Mouse (Mus musculus) gonadal fat pad, adult 2 months (tissue): ENCODE measurements around the gene Acads. TPM values are rescaled to one million over a fixed set of nuclear protein-coding genes. Genes with fewer than 3 reads are reported as not detected.
A peak's percentile ranks its signal among the peaks of the same experiment; 100 is the strongest.
"Not testable (repeated sequence)": the region's sequence is repeated elsewhere in the genome, so short reads cannot be mapped to it uniquely, and the experiment has no call there.

Source experiments
- DNase-seq: peaks from one replicate; pipeline ENCODE4 v3.0.0-alpha.2; 2012; ENCODE audit warnings: low read depth
- polyA plus RNA-seq: library from polyadenylated mRNA; depleted of rRNA; stranded (reverse); fragments of >200 nt; gene quantifications from 2 replicates; pipeline ENCODE4 v1.2.3, GENCODE M21; 2012; rRNA removed

The Acads gene
- 107 and 151 TPM in 2 replicates for polyA plus RNA-seq

DNA sequence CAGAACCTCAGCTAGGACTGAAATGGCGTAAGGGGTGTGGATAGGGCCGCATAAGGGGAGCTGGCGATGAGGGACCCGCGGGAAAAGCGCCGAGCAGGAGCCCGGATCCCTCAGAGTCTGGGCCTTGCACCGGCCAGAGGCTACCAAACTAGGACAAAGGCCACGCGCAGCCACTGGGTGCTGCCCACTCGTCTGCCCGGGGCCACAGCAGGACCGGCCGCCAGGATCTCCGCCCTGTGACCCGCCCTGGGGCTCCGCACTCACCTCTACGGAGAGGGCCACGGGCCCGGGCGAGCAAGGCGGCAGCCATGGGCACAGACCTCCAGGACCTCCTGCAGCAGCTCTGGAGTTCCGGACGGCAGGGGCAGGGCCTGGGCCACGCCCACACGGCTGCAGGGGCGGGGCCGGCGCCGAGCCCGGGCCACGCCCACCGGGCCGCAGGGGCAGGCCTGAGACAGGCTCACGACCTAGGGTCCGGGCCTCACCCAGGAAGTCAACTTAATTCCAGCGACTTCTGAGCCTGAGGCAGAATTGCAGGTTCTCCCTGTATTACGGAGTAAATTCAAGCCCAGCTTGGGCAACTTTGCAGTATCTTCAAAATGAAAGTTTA lies at the start of gene Acads:
Acads (minus strand) TSS at position 386 of the 610 bp plus-strand sequence.
- DNase-seq, result no peak

DNA sequence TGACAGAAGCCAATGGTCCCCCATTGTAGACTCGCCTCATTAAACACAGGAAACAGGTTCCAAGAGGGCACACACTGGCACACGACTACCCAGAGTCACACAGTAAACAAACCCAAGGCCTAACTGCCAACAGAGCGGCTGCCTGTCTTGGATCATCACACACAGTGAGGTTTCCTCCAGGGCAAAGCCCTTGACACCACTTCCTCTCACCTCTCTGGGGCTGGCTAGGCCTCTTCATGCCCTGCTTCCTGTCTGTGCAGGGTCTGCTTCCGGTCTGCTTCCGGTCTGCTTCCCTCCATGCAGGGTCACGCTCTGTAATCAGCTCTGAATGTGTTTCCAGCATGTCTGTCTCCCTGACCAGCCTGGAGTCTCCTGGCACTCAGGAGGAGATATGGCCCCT lies 48.2 kb upstream of the Acads start:
- no peak for DNase-seq

DNA sequence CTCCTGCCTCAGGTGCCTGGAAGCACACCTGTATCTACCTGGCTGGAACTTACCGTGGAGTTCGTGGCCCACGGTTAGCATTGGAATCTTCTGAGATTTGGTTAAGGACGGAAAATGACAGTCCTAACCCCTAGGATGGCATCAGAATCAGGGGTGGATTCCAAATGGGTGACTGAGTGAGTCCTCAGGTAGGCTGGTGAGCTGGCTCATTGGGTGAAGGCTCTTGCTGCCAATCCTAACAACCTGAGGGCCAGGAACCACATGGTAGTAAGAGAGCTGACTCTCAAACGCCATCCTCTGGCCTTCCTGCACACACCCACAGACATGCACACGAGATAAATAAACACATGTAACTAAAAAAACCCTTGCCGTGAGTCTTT lies 47.7 kb upstream of the Acads start:
- peak; percentile 80 for DNase-seq

DNA sequence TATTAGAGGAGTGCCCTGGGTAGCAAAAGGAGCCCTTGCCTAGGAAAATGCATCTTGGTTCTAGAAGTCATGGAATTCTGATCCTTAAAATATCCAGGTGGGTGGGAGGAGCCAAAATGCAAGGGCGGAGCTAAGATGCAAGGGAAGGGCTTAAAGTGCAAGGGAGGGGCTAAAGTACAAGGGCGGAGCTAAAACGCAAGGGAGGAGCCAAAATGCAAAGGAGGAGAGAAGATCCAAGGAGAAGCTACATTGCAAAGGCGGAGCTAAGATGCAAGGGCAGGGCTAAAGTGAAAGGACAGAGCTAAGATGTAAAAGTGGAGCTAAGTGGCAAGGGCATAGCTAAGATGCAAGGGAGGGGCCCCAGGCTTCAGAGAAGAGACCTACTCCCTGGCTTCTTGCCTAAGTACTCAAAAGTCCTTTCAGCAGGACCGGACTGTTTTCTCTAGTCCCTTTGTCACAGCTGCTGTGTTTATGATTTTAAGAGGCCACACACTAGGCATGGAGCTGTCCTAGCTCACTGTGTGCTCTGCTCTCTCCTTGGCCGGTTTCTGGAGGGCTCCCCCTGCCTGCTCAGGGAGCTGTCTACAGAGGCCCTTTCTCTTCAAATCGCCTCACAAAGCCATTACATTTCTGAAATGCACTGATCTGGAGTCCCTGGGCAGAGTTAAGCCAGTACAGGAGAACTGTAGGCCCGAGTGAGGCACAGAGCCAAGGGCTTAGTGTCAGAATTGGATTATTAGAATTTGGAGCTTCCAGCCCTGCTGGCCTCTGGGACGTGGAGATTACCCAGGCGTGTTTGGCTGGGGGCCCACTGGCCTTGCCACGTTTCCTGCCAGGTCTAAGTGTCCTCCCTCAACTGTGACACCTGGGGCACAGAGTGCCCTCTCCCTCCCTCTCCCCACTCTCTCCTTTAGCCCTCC lies 47.0 kb upstream of the Acads start:
- peak; percentile 77 for DNase-seq

DNA sequence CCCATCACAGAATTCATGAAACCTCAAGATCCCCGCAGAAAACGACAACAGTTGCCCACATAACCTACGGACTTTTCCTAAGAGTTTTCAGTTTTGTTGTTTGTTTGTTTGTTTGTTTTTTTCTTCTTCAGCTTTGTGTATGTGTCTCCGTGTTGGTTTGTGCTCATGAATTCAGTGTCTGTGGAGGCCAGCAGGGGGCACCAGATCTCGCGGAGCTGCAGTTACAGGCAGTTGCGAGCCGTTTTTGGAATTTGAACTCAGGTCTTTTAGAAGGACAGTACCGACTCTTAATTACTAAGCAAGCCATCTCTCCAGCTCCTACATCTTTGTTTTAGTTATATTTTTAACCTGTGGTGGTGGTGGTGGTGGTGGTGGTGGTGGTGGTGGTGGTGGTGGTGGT lies 46.2 kb upstream of the Acads start:
- no peak for DNase-seq

DNA sequence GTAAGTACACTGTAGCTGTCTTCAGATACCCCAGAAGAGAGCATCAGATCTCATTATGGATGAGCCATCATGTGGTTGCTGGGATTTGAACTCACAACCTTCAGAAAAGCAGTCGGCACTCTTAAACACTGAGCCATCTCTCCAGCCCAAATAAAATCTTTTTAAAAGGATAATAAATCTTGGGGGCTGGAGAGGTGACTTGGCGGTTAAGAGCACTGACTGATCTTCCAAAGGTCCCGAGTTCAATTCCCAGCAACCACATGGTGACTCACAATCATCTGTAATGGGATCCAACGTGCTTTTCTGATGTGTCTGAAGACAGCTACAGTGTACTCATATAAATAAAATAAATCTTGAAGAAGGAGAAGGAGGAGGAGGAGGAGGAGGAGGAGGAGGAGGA lies 45.3 kb upstream of the Acads start:
- not testable (repeated sequence) for DNase-seq

DNA sequence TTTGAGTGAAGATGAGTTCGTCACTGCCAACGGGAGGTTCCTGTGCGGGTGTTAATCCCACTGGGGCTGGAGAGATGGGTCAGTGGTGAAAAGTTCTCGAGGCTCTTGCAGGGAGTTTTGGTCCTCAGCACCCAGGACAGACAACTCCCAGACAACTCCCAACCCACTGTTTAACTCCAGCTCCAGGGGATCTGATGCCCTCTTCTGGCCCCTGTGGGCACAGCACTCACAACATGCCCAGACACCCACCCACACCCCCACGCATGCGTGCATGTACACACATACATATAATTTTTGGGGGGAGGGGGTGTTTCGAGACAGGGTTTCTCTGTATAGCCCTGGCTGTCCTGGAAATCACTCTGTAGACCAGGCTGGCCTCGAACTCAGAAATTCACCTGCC lies 44.4 kb upstream of the Acads start:
- DNase-seq, result no peak

DNA sequence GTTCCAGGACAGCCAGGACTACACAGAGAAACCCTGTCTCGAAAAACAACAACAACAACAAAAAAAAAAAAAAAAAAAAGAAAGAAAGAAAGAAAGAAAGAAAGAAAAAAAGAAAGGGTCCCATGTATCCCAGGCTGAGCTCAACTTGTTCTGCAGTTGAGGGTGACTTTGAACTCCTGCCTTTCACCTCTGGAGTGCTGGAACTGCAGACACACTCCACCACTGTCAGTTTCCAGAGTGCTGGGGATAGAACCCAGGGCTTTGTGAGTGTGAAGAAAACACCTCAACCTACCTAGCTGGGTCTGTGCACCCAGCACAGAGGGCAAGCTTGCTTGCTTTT lies 42.8 kb upstream of the Acads start:
- not testable (repeated sequence) for DNase-seq

DNA sequence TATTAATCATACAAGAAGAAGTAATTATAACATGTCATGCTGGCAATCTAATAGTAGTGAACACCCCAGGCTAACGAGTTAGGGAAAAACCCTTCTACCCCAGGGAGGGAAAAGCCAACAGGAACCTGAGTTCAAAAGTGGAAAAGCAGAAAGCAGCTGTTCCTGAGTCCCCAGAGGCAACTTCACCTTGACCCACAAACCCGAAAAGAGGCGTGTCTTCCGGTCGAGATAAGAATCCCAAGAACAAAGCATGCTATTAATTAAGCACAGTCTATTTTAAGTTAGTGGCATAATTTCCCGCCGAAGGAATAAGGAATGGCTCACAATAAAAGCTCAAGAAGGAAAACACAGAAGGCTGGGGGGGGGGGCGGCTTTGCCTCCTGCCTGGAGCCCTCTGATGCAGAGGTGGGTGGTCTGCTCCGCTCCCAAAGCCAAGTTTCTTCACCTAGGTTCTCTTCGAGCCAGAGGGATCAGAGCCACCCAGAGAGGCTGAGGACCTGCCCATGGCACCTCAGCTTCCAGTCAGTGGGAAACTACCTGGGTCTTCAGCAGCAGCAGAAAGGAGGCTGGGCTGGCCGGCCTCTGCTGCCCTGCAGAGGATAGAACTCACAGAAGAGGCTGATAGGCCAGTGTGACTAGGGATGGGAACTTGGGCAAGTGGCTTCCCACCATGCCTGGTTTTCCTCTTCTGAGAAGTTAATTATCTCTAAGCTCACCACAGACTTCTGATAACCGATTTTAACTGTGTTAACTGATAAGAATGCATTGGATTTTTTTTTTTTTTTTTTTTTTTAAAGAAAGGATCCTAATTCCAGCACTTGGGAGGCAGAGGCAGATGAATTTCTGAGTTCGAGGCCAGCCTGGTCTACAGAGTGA lies 42.2 kb upstream of the Acads start:
- no peak for DNase-seq

DNA sequence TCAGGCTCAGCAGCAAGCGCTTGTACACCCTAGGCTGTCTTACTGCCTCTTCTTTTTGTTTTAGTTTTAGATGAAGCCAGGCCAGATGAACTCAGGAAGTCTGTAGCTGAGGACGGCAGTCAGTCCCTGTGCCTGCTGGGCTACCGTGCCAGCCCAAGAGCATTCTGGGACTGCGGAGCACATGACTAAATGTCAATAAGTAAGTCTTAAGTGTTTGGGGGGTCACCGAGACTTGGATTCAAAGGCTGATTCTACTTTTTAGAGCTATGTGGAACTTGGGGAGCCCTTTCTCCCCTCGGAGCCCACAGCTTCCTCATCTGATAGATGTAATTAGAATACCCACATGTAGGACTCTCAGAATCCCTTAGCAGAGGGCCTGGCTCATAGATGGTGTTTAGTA lies 41.5 kb upstream of the Acads start:
- no peak for DNase-seq

DNA sequence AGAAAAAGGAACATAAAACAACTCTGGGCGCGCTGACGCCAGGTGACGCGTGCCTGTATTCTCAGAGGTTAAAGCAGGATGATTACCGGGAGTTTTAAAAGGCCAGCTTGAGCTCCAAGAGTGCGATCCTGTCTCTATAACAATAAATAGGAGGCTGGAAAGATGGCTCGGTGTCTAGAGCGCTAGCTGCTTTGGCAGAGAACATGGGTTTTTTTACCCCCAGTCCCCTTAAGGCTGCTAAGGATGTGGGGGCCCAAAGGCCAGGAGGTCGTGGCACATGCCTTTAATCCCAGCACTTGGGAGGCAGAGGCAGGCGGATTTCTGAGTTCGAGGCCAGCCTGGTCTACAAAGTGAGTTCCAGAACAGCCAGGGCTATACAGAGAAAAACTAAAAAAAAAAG lies 40.0 kb upstream of the Acads start:
- DNase-seq, result no peak

DNA sequence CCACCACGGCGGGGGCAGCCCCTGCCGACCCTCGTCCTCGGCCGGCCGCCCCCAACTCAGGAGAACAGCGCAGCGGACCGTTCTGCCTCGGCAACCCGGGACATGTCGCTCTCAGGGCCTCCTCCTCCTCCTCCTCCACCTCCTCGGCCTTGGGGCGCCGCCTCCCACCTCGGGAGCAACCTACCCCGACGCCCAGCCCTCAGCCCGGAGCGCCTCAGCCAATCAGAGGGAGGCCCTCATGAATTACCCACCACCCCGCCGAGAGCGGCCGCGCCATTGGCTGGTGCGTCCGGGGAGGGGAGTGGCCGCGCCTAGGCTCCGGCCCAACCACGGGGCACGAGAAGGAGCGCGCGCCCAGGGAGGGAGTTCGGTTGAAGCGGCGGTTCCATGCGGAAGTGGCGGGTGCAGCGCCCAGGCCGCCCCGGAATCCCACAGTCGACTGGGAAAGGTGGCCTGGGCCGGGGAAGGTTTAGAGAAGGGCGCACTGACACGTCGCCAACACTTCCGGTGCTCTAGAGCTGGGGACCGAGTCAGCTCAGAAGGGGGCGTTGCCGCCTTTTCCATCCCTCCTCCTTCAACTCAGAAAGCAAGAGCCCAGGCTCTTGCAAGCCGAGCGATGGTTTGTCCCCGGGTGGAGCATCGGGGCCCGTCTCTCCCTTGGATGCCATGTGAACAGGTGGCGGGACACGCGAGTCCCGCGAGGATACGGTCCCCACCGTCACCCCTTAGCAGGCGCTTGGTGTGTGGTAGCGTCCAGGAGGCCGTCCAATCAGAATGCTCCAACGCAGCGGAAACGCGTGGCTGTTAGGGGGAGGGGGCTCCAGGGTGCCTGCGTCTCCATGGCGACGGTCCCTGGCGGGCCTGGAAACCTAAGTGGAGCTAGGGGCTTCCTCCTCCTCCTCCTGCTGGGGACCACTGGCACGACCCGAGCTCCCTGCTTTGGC lies 39.2 kb upstream of the Acads start, which contains the start of gene Mlec:
Mlec (minus strand) TSS at position 140 of the 944 bp plus-strand sequence.
- peak; percentile 65 for DNase-seq

DNA sequence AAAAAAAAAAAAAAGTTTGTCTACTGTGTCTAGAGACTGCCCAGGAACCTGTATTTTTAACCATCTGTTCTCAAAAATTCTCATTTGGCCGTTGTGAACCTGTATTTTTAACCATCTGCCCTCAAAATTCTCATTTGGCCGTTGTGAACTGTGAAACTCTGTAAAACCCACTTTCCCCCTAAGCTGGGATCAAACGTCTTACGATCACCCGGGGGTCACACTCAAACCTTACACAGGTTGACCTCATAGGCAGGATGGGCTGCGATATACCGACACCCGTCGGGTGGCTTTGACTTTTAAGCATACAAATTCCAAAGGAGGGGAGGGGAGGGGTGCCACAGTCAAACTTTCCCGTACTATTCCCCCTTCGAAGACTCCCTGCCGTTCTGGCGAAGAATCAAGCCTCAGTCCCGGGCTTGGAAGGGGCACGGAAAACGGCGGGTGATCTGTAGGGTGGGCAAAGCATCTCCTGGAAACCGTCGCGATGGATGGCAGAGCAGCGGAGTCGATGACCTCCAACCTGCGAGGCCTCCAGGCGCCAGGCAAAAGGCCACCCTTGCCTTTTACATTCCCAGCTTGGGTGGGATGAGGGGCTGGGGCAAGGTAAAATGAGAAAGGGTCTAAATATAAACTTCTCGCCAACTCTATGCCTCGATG lies 37.9 kb upstream of the Acads start:
- no peak for DNase-seq

DNA sequence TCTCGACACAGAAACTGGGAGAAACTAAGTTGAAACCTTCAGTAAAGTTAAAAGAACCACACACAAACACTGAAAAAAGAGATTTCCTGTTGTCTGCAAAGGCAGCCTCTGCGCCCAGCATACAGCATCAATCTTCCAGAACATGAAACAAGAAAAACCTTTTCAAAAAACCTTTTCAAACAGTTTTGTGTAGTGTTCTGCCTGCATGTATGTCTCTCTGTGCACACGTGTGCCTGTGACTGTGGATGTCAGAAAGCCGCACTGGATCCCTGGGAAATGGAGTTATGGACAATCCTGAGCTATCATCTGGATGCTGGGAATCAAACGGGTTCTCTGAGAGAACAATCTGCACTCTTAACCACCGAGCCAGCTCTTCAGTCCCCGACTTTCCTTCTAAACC lies 37.3 kb upstream of the Acads start:
- no peak for DNase-seq

DNA sequence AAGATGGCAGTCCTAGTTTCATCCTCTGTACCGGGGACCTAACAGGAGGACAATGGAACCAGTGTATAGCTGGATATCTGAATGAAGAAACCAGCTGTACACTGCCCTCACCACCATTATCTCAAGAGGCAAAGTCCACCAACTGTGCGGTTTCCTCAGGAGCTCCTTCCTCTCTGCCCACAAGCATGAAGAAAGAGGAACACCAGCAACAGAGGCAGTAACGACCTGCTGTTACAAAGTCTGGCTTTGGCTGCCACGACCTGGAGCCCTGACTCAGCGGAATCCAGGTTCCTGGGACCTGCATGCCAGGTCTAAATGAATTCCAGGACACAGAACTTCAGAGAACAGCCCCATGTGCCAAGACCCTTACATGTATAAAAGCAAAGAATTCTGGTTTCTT lies 36.7 kb upstream of the Acads start:
- no peak for DNase-seq

DNA sequence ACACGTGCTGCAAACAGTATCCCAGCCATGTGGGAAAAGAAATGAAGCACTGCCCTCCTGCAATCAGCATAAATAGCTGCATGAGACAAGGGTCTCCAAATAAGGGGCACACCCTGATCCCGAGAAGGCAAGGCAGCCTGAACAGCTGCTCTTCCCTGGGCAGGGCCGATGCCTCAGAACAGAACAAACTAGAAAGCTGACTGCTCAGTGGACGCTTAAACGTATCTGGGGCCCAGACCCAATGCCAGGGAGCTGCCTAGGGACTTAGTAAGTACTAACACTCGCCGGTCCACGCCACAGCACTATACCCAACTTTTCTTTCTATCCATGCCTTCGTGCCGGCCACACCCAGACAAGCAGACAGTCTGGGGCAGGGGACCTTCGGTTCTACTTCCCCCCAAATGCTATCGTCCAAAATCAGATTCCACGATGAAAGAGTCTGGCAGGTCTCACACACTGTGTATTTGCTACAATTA lies 36.0 kb upstream of the Acads start:
- no peak for DNase-seq

DNA sequence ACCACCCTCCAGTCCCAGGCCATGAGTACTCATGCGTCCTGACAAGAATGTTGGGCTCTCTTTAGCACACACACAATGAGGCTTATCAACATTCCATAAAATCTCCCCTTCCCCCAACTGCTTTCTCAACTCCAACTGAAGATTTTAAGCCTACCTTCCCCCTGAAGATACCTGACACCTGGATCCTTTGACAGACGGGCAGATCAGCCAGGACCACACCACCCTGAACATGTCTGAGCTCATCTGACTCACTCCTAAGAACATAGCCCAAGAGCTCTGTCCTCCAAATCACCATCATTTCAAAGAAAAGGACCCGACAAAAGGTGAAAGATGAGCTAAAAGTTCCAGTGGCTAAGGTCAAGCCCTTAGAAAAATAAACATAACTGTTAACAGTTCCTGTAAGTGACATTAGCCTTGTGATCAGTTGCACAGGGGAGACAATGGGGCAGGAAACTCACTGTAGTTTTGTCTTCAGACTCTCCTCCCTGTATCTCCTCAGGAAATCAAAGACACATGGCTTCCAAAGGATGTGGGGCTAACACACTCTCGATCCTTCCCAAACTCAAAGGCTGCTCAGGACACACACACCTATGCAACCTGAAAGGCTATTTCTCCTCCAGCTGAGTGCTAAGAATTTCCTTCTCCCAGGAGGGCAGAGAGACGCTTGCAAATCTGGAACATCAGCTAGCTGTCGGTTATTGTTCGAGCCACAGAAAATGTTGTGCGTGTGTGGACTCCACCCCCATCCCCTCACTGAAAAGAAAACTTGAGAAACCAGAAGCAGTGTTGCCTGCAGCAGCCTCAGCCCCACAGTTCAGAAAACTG lies 33.2 kb upstream of the Acads start:
- no peak for DNase-seq

DNA sequence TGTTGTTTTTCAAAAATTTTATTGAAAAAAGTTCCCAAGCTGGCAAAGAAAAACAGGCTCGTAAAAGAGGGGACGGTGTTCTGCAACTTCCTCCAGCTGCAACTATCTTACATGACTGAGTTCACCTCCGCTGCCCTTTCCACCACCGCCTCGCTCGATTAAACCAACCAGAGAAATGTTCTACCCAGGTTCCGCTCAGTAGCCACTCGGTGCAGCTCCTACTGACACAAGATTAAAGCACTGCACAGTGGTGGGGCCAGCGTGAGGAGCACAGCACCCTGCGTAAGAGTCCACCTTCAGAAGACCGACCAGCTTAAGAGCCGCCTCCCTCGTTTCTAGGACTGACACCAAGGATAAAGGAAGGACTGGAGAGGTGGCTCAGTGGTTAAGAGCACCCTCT lies 32.3 kb upstream of the Acads start:
- no peak for DNase-seq

DNA sequence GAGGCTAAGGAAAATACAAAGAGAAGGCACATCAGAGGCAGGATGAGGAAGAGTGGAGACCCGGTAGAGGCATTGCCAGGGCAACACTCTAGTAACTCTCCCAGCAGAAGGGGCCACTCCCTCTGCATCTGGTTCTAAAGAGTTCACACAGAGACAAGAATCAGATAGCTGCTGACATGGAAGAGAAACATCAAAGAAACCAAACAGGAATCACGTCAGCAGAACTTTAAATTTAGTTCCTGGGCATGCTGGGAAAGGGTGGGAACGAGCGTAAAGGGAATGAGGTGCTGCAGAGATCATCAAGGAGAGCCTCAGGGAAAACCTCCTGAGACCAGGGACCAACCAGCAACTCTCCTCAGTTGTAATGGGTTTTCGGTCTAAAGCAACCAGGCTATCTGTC lies 31.8 kb upstream of the Acads start:
- no peak for DNase-seq
